Mouse (Mus musculus): ENCODE data around the gene Unc13b.

- TF ChIP-seq POLR2A (IDR thresholded peaks at IDR 0.05; ENCODE audit: low read depth, low read length) (no peak), CTCF (IDR thresholded peaks at IDR 0.05; ENCODE audit: extremely low read depth, insufficient read depth, insufficient read length, insufficient replicate concordance) (no peak)
Measured at GRCm38 (mm10) chr4:43129750-43130149, 71.0 kb downstream of the Unc13b start.

All from spleen, adult 2 months (tissue).